Comparison of ENCODE assay signal across 8 mouse cellular contexts in genomic region chrX:139998691-139999065, GRCm38 (mm10). TPM values are rescaled to one million over a fixed set of nuclear protein-coding genes. Genes with fewer than 3 reads are reported as not detected.
DNase-seq lines count a peak whose midpoint lies in the region; ATAC-seq lines count a peak whose summit lies in the region.

No protein-coding gene starts in this region.

- H3K9ac ChIP-seq in heart, embryonic 16.5 days (ENCODE audit: low read length), result no peak overlapping the region
- no peak overlapping the region for H3K9ac ChIP-seq in hindbrain, embryonic 16.5 days (ENCODE audit: low read depth, low read length)
- H3K9ac ChIP-seq in midbrain, embryonic 12.5 days (replicated peaks), result no peak overlapping the region

- H3K4me3 ChIP-seq in heart, embryonic 16.5 days (ENCODE audit: low read length), result peak overlapping the region; percentile 65
- H3K4me3 ChIP-seq in embryonic facial prominence, embryonic 10.5 days, result peak overlapping the region; percentile 61
- H3K4me3 ChIP-seq in hindbrain, embryonic 16.5 days (ENCODE audit: low read length), result no peak overlapping the region; the same call in 1 of the 2 replicates
- H3K4me3 ChIP-seq in midbrain, embryonic 12.5 days, result no peak overlapping the region; the same call in 1 of the 2 replicates

- WGBS in heart, embryonic 16.5 days, result 77% methylated on average over 4 of the region's 4 CpGs
- 80% methylated on average over 4 of the region's 4 CpGs for WGBS in embryonic facial prominence, embryonic 10.5 days
- WGBS in hindbrain, embryonic 16.5 days, result 82% methylated on average over 4 of the region's 4 CpGs
- WGBS in midbrain, embryonic 12.5 days, result 89% methylated on average over 4 of the region's 4 CpGs

- no peak overlapping the region for H3K27ac ChIP-seq in heart, embryonic 16.5 days (ENCODE audit: low read length)
- H3K27ac ChIP-seq in embryonic facial prominence, embryonic 10.5 days (replicated peaks), result no peak overlapping the region
- no peak overlapping the region for H3K27ac ChIP-seq in hindbrain, embryonic 16.5 days (ENCODE audit: low read depth, low read length)
- no peak overlapping the region for H3K27ac ChIP-seq in midbrain, embryonic 12.5 days (replicated peaks)

- peak overlapping the region; percentile 64; the same call in 1 of the 2 replicates for H3K4me2 ChIP-seq in heart, embryonic 16.5 days (ENCODE audit: low read depth, low read length)
- peak overlapping the region; percentile 16 for H3K4me2 ChIP-seq in hindbrain, embryonic 16.5 days (ENCODE audit: low read length)
- H3K4me2 ChIP-seq in midbrain, embryonic 12.5 days (replicated peaks), result no peak overlapping the region

- H3K27me3 ChIP-seq in heart, embryonic 16.5 days (ENCODE audit: control insufficient read depth, insufficient read depth, low read length), result no peaks in the 10 kb centered on the region
- peaks cover 62% of the 10 kb centered on the region for H3K27me3 ChIP-seq in embryonic facial prominence, embryonic 10.5 days (replicated peaks; ENCODE audit: low read depth, poor library complexity, severe bottlenecking)
- H3K27me3 ChIP-seq in hindbrain, embryonic 16.5 days (replicated peaks; ENCODE audit: control insufficient read depth, insufficient read depth, low read length), result no peaks in the 10 kb centered on the region
- peaks cover 18% of the 10 kb centered on the region; the same call in 1 of the 2 replicates for H3K27me3 ChIP-seq in midbrain, embryonic 12.5 days

- H3K9me3 ChIP-seq in heart, embryonic 16.5 days (replicated peaks; ENCODE audit: control insufficient read depth, low read length), result no peaks in the 10 kb centered on the region
- H3K9me3 ChIP-seq in embryonic facial prominence, embryonic 10.5 days, result no peaks in the 10 kb centered on the region
- H3K9me3 ChIP-seq in hindbrain, embryonic 16.5 days (ENCODE audit: control insufficient read depth, low read length), result no peaks in the 10 kb centered on the region
- no peaks in the 10 kb centered on the region for H3K9me3 ChIP-seq in midbrain, embryonic 12.5 days

- no peaks in the 10 kb centered on the region for H3K4me1 ChIP-seq in heart, embryonic 16.5 days (ENCODE audit: control insufficient read depth, insufficient read depth, low read length)
- H3K4me1 ChIP-seq in embryonic facial prominence, embryonic 10.5 days, result no peaks in the 10 kb centered on the region
- H3K4me1 ChIP-seq in hindbrain, embryonic 16.5 days (ENCODE audit: control insufficient read depth, insufficient read depth, low read depth, low read length), result no peaks in the 10 kb centered on the region
- no peaks in the 10 kb centered on the region for H3K4me1 ChIP-seq in midbrain, embryonic 12.5 days

- no peak for DNase-seq in heart, adult 11 months
- DNase-seq in embryonic facial prominence, embryonic 10.5 days (ENCODE audit: low spot score), result no peak
- DNase-seq in right cerebral cortex, postnatal 4 days, result no peak
- DNase-seq in cerebellum, postnatal 4 days (ENCODE audit: low spot score in 2 of 2), result no peak
- no peak for DNase-seq in layer of hippocampus, postnatal 14 days (ENCODE audit: low spot score in 2 of 2)

- peaks cover 3% of the 10 kb centered on the region; the same call in 1 of the 2 replicates for H3K36me3 ChIP-seq in heart, embryonic 16.5 days (ENCODE audit: control insufficient read depth, insufficient read depth)
- H3K36me3 ChIP-seq in embryonic facial prominence, embryonic 10.5 days (replicated peaks), result peaks cover 15% of the 10 kb centered on the region
- H3K36me3 ChIP-seq in hindbrain, embryonic 16.5 days (ENCODE audit: control insufficient read depth, insufficient read depth, low read length), result no peaks in the 10 kb centered on the region
- 0 out of 2 replicates have a peak, but pooled peaks cover 3% of the 10 kb centered on the region for H3K36me3 ChIP-seq in midbrain, embryonic 12.5 days

- ATAC-seq in heart, embryonic 16.5 days (replicated peaks; ENCODE audit: extremely low read depth, insufficient read depth, low FRiP score), result no peak
- ATAC-seq in hindbrain, embryonic 16.5 days, result peak; percentile 76
- peak; percentile 38 for ATAC-seq in midbrain, embryonic 12.5 days (ENCODE audit: low FRiP score, low read depth)

RNA-seq across cellular contexts. Expression of gene Rbm41, which starts 0.3 kb away (rescaled TPM):
- polyA plus RNA-seq in heart, embryonic 16.5 days (2015; fragmentation: Nextera tagmentation; extraction: Ambion mirVana), result 4.1 and 4.2 TPM in 2 replicates
- polyA plus RNA-seq in embryonic facial prominence, embryonic 10.5 days (2016; fragmentation: Nextera tagmentation; extraction: Ambion mirVana), result 5.6 and 6.5 TPM in 2 replicates
- polyA plus RNA-seq in hindbrain, embryonic 16.5 days (2015; fragmentation: Nextera tagmentation; extraction: Ambion mirVana), result 3.1 and 4.5 TPM in 2 replicates
- 9.0 and 9.6 TPM in 2 replicates for polyA plus RNA-seq in midbrain, embryonic 12.5 days (2016; fragmentation: Nextera tagmentation; extraction: Ambion mirVana)
- 1 to 10 TPM; 8.9 to 9.8 TPM for total RNA-seq in layer of hippocampus, postnatal 14 days (2021)

Comparison
In these comparisons a context has a peak if more than half of its experiments do, and no peak if none do; other contexts are left out.
1. H3K4me3 ChIP-seq: peak in heart, embryonic 16.5 days (single experiment) and embryonic facial prominence, embryonic 10.5 days (single experiment); none in hindbrain, embryonic 16.5 days (single experiment) and midbrain, embryonic 12.5 days (single experiment).